Mouse (Mus musculus) C2C12 (cell line): Measurements from ENCODE around the gene Rps6ka1.

Experiments
- CEBPB ChIP-seq: IDR thresholded peaks from one replicate; pipeline ENCODE4 v1.6.1; 2011; ENCODE audit warnings: low read depth, mild to moderate bottlenecking, control low read depth, moderate library complexity
- CTCF ChIP-seq: IDR thresholded peaks from one replicate; pipeline ENCODE4 v1.5.1; 2011; ENCODE audit not compliant: control insufficient read depth, insufficient read depth, insufficient read length
- MAX ChIP-seq: IDR thresholded peaks from one replicate; pipeline ENCODE4 v1.6.1; 2011; ENCODE audit warnings: mild to moderate bottlenecking, control low read depth
- MYOG ChIP-seq: IDR thresholded peaks from one replicate; pipeline ENCODE4 v1.6.1; 2011; ENCODE audit not compliant: control insufficient read depth, insufficient read length; ENCODE audit errors: extremely low read depth
- USF1 ChIP-seq: IDR thresholded peaks from one replicate; pipeline ENCODE4 v1.6.1; 2011; ENCODE audit warnings: low read depth, mild to moderate bottlenecking, control low read depth, moderate library complexity

GRCm38 (mm10) chr4:133896002-133896401 lies 8.4 kb upstream of the Rps6ka1 start:
- TF ChIP-seq CTCF, result no peak
- TF ChIP-seq CEBPB, result no peak
- no peak for TF ChIP-seq MAX
- no peak for TF ChIP-seq MYOG
- no peak for TF ChIP-seq USF1
